Mouse (Mus musculus) heart, postnatal 36 days (tissue): ENCODE results near the gene Hes3. TPM values are rescaled to one million over a fixed set of nuclear protein-coding genes. Genes with fewer than 3 reads are reported as not detected.

Experiments used
- DNase-seq, 2 experiments: peaks; one replicate each; pipeline ENCODE4 v3.0.0; 2021 to 2022
- intact Hi-C: fragments of 180-260 bp; cut with DNase I; formaldehyde crosslinking; loops from one replicate; pipeline ENCODE4 v1.15.1; 2025
- total RNA-seq, 2 experiments: library from RNA; stranded (reverse); gene quantifications; 2 replicates each; pipeline ENCODE4 v1.2.3; 2021

Gene Hes3
- total RNA-seq = not detected

DNA sequence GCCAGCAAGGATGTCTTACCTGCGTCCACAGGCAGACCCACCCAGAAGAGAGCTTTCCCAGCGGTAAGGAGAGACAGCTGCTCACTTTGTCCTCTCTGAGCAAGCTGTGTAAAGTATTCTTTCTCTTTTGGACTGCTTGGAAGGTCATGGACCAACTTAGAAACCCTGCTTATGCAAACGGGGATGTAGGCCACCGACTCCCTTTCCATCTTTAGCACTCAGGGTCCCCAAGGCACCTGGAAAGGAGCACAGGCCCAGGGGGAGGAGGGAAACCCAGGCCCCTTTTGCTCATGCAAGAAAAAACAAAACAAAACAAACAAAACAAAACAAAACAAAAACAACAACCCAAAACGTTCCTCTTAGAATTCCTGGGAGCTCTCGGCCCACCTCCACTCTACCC, at the start of gene Hes3:
TSS of gene Hes3 (minus strand) at position 101 of the 400 bp plus-strand sequence.
- intact Hi-C loops = no loop called here
- no peak for DNase-seq

DNA sequence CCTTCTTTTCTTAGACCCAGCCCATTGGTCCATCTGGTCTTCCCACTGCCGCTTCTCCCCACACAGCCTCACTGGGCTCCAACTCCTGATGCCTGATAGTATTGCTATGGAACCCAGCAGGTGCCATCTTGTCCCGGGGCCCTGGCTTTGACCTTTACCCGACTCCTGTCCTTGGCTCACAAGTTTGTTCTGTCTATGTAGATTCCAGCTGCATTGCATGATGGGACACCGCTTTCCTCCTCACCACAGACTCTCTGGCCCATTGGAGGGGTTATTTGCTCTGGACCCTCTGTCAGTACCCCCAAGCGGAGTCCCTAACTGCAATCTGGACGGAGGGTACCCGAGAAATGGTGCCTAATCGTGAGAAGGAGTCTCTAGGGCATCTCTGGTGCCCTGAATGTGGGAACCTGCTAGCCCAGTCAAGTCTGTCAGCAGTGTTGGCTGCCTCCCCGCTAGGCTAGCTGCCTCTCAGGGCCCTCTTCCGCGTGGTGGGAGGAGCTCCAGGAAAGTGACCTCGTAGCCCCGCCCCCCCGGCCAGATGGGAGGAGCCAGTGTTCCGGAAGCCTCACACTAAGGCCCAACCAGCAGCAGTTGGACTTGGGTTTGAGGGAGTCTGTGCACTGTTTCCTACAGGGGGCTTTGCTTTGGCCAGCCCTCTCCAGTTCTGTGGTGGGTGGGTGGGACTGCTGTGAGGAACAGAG, 49.3 kb upstream of the Hes3 start:
- intact Hi-C loops = no loop called here
- DNase-seq = no peak

DNA sequence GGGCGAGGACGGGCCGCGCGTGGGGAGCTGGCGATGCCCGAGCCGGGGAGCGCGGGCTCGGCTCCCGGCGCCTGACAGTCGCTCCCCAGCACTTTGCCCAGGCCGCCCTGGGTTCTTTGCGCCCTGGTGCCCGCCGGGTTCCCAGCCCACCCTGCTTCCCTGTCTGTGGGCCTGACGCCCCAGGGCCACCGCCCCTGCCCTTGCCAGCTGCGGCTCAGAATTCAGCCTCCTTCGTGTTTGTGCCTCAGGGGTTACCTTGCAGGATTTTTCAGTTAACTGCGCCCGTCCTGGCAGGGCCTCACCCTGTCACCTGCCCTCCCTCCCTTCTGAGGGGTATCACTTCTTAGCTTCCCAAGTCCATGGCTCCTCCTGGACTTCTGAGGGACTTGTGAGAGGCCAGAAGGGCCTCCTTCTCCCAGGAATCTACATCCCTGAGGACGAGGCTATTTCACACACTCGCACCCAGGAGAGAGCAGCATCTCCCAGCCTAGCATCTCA, 47.9 kb upstream of the Hes3 start:
- no peak for DNase-seq
- intact Hi-C loops = no loop called here

- no peak for DNase-seq
- intact Hi-C loops = no loop called here
Observed at GRCm38 (mm10) chr4:152338419-152339292, 47.2 kb upstream of the Hes3 start, which contains the start of gene Chd5. TSS of gene Chd5 (plus strand) at chr4:152338651.

DNA sequence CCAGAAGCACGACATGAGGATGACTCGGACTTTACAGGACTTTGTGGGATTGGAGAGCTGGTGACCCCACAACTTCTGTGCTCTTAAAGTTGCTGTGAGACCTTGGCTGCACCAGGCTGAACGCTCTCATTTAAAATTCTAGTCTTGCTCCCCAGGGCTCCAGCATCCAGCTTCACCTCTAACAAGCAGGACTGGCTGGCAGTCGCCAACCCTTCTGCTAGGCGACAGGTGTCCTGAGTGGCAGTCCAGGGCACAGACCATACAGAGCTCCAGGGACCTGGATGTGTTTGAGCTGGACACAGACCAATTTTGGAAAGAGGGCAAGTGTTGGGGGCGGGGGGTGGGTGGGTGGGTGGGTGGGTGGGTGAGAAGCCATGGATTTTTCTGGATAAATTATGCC, 46.3 kb upstream of the Hes3 start:
- no peak for DNase-seq
- intact Hi-C loops = no loop called here

DNA sequence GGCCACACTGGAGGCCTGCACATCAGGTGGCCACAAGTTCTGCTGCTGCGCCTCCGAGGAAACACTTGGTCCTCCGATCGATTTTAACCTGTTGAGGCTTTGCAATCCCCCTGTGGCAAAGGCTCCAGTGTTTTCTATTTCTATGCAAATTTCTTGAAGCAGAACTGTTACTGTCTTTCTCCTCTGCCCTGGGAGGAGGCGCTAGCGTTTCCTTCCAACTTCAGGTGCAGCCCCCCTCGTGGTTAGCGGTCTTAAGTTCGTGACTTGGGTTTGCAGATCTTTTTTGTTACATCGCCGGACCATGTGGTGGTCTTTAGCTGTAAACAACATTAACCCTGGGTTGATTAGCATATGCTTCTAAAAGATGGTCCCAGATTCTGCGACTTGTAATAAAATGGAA, 42.1 kb upstream of the Hes3 start:
- no peak for DNase-seq
- intact Hi-C loops = loop anchor here (1.0 to 5.0 kb wide), 2 partner anchors 102 to 159 kb away; no protein-coding TSS in a partner anchor

- peak; percentile 67 to 73 for DNase-seq
- intact Hi-C loops = loop anchor here (1.0 to 5.0 kb wide), 2 partner anchors 102 to 159 kb away; no protein-coding TSS in a partner anchor
Observed at GRCm38 (mm10) chr4:152332952-152333351, 41.5 kb upstream of the Hes3 start.

DNA sequence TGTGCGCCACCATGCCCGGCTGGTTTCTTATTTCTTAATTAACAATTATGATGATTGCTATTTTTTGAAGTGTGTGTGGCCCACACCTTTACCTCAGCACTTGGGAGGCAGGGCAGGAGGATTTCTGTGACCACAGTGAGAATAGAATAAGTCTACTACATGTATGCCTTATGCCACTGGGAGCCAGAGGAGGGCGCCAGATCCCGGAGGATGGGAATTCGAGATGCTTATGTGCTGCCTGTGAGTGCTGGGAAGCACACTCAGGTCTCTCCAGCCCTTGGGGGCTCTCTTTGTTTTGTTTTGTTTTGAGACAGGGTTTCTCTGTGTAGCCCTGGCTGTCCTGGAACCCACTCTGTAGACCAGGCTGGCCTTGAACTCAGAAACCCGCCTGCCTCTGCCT, 37.2 kb upstream of the Hes3 start:
- DNase-seq = peak; percentile 20 to 48
- intact Hi-C loops = loop anchor here (5.0 kb wide), 1 partner anchor 149 kb away; the partner anchor contains the start of genes Kcnab2 and Nphp4

- DNase-seq = no peak
- intact Hi-C loops = loop anchor here (5.0 kb wide), 1 partner anchor 151 kb away; the partner anchor contains the start of genes Kcnab2 and Nphp4
Observed at GRCm38 (mm10) chr4:152326543-152326942, 35.1 kb upstream of the Hes3 start.

DNA sequence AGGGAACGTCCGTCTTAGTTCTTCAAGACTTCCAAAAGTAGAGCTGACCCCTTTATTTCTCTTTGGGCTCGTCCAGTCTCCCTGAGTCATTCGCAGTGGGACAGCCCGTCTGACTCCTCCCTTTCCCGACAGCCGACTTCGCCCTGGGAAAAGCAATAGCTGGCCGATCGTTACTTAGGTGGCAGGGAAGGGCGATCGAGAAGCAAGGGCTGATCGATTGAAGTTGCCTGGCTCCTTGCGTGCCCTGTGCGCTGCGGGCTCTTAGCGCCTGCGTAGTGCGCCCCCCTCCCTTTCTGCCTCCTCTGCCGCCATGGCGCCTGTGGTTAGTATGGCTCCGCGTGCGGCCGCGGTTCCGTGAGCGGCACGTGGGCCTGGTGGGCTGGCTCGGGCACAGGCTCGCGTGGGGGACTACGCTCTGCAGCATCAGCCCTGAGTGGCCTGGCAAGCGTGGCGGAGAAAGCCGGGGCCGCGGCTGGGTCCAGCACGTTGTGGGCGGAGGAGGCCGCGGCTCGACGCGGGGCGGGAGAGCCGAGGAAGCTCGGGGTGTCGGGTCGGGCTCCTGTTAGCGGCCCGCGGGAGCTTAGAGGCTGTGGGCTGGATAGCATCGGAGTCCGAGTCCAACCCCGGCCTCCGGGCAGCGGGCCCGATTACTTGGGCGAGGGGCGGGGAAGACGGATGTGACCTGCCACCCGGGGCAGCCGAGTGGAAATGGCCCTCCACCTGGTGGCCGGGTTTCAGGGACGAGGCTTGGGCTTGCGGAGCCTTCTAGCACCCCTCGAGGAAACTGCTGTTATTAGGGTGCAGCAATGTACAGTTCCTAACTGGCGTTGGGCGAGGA, 34.3 kb upstream of the Hes3 start, which contains the start of gene Rpl22:
TSS of gene Rpl22 (plus strand) at position 169 of the 838 bp plus-strand sequence.
- peak; percentile 90 for DNase-seq
- intact Hi-C loops = loop anchor here (2.0 to 5.0 kb wide), 2 partner anchors 27 to 152 kb away; partner anchors contain the start of genes Kcnab2 and Nphp4

GRCm38 (mm10) chr4:152324641-152325562, 33.4 kb upstream of the Hes3 start:
- no peak for DNase-seq
- intact Hi-C loops = loop anchor here (2.0 to 5.0 kb wide), 2 partner anchors 26 to 152 kb away; partner anchors contain the start of genes Kcnab2 and Nphp4

DNA sequence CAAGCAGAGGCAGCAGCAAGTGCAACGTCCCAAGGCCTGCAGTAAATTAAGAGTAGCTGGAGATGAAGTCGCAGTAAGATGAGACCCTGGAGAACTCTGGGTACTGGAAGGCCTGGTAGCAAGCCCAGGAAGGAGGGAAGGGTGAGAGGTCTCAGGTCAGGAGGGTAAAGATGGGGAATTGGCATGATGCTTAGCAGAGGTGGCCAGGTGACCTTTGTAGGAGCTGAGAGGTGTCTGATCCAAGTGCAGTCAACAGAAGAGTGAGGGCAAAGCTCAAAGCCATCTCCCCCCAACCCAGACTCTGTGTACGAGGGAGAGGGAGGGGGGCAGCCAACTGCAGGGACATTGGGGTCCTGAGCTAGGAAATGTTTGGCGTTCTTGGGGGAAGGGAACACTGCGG, 30.0 kb upstream of the Hes3 start:
- intact Hi-C loops = no loop called here
- DNase-seq = no peak

GRCm38 (mm10) chr4:152318517-152319234, 27.2 kb upstream of the Hes3 start, which contains the start of gene Rnf207:
TSS of gene Rnf207 (minus strand) at chr4:152318993.
- intact Hi-C loops = no loop called here
- peak; percentile 67 to 75 for DNase-seq

- intact Hi-C loops = no loop called here
- DNase-seq = peak in 1 of 2 experiments; percentile 40
Observed at GRCm38 (mm10) chr4:152317631-152318033, 26.2 kb upstream of the Hes3 start.

- no peak for DNase-seq
- intact Hi-C loops = no loop called here
Observed at GRCm38 (mm10) chr4:152315498-152316213, 24.2 kb upstream of the Hes3 start.

- DNase-seq = no peak
- intact Hi-C loops = no loop called here
Observed at GRCm38 (mm10) chr4:152313934-152314333, 22.5 kb upstream of the Hes3 start.

DNA sequence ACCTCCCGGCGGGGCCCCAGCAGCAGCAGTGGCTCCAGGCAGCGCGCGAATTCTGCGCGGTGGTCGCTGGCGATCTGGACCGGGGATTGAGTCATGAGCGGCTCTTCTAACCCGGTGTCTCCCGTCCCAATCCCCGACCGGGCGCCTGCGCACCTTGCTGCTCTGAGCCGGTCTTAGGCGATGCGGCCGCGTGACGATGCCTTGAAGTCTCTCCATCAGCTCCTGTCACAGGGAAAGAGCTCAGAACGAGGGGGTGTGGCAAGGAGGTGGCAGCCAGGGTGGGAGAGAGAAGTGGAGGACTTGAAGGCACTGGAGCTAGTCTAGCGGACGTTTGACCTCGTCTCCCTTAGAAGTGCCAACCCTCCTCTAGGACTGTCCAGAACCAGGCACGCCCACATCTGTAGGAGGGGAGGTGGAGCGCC, 21.8 kb upstream of the Hes3 start:
- DNase-seq = no peak
- intact Hi-C loops = no loop called here

GRCm38 (mm10) chr4:152312186-152312585, 20.7 kb upstream of the Hes3 start:
- intact Hi-C loops = no loop called here
- no peak for DNase-seq
